Mouse (Mus musculus) heart, postnatal 14 days (tissue): ENCODE data around the gene Vstm2a. TPM values are rescaled to one million over a fixed set of nuclear protein-coding genes. Genes with fewer than 3 reads are reported as not detected.

Experiments
- DNase-seq, 2 experiments: peaks; one replicate each; pipeline ENCODE4 v3.0.0; 2021 to 2022
- intact Hi-C: fragments of 180-260 bp; cut with DNase I; formaldehyde crosslinking; loops from one replicate; pipeline ENCODE4 v1.15.1; 2025
- total RNA-seq, 2 experiments: library from RNA; stranded (reverse); gene quantifications; 2 replicates each; pipeline ENCODE4 v1.2.3; 2021

Vstm2a gene
- total RNA-seq, 2 experiments from 2014 or later, result 0.37 TPM; not detected in 1

GRCm38 (mm10) chr11:16413077-16413644, 155.6 kb downstream of the Vstm2a start:
- intact Hi-C loops, result loop anchor here (10.0 kb wide), 1 partner anchor 148 kb away; no protein-coding TSS in a partner anchor
- DNase-seq, result no peak

GRCm38 (mm10) chr11:16439548-16440251, 182.2 kb downstream of the Vstm2a start:
- no peak for DNase-seq
- intact Hi-C loops, result no loop called here
